Mouse (Mus musculus) thymus, adult 2 months (tissue): ENCODE results near the gene Spta1.

Source experiments
- CTCF ChIP-seq: fragments of 200-500 bp; IDR thresholded peaks from 2 replicates; pipeline ENCODE4 v1.5.1; 2012; ENCODE audit warnings: mild to moderate bottlenecking, control low read depth, low read length, moderate library complexity, borderline replicate concordance; ENCODE audit not compliant: control insufficient read depth, poor library complexity, insufficient read depth; ENCODE audit errors: extremely low read depth
- POLR2A ChIP-seq: fragments of 200-500 bp; IDR thresholded peaks from 2 replicates; pipeline ENCODE4 v1.6.1; 2012; ENCODE audit warnings: mild to moderate bottlenecking, low read length, control low read depth, moderate library complexity; ENCODE audit not compliant: control insufficient read depth, poor library complexity, insufficient read depth; ENCODE audit errors: extremely low read depth

DNA sequence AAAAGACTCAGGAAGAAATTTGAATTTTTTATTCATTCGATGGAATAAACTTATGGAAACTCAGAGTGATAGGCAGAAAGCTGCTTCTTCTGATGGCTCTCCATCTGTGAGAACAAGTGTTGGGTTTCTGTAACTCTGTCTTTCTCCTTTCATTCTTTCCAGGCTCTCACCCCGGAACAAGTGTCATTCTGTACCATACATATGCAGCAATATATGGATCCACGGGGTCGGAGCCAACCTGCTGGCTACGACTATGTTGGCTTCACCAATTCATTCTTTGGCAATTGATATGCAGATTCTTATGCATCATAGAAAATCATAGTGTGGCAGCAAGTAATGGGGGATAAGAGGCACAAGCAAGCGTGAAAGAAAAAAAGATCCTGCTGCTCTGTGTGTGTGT lies 74.6 kb downstream of the Spta1 start:
- TF ChIP-seq POLR2A, result no peak
- no peak for TF ChIP-seq CTCF
